ENCODE assay signal across 15 mouse cellular contexts in genomic region chr3:66325962-66326834, GRCm38 (mm10). TPM values are rescaled to one million over a fixed set of nuclear protein-coding genes. Genes with fewer than 3 reads are reported as not detected.
DNase-seq lines count a peak whose midpoint lies in the region; ATAC-seq lines count a peak whose summit lies in the region.
"Had no signal": no experiment of that assay in that cellular context is flagged by ENCODE, and none has a peak within 500 bp of the region (broad histone marks: within the 10 kb centered on the region; RNA-seq: fewer than 3 reads in every experiment).

No protein-coding gene starts in this region.

- no peaks in the 10 kb centered on the region for H3K9me3 ChIP-seq in forebrain, embryonic 14.5 days (replicated peaks; ENCODE audit: control insufficient read depth, low read length)
- no peaks in the 10 kb centered on the region for H3K9me3 ChIP-seq in midbrain, embryonic 10.5 days (replicated peaks)
- H3K9me3 ChIP-seq in kidney, embryonic 15.5 days (replicated peaks) = no peaks in the 10 kb centered on the region
- H3K9me3 ChIP-seq in heart, embryonic 10.5 days = no peaks in the 10 kb centered on the region
- H3K9me3 ChIP-seq: embryonic facial prominence, embryonic 13.5 days had no signal

- peak; percentile 22 to 31 for DNase-seq in layer of hippocampus, postnatal 14 days (ENCODE audit: low spot score in 2 of 2)
- DNase-seq in layer of hippocampus, adult 11-12 months (ENCODE audit: low spot score) = no peak
- DNase-seq in forebrain, embryonic 14.5 days (ENCODE audit: low spot score) = peak; percentile 92
- DNase-seq in midbrain, embryonic 10.5 days (ENCODE audit: low spot score) = peak; percentile 61
- peak; percentile 75 for DNase-seq in retina, postnatal 1 day
- DNase-seq in heart, embryonic 10.5 days (ENCODE audit: low spot score) = no peak
- no peak for DNase-seq in adrenal gland, postnatal 4 days (ENCODE audit: low spot score in 2 of 2)
- DNase-seq: cerebellum, adult 11-12 months; gastrocnemius, adult 2 months; kidney, adult 18-20 months; lung, postnatal 4 days had no signal

- peaks cover 18% of the 10 kb centered on the region for H3K4me1 ChIP-seq in forebrain, embryonic 14.5 days (ENCODE audit: control insufficient read depth, insufficient read depth, low read length)
- H3K4me1 ChIP-seq in midbrain, embryonic 10.5 days = peaks cover 39% of the 10 kb centered on the region
- H3K4me1 ChIP-seq in kidney, embryonic 15.5 days = no peaks in the 10 kb centered on the region
- no peaks in the 10 kb centered on the region for H3K4me1 ChIP-seq in heart, embryonic 10.5 days
- H3K4me1 ChIP-seq: embryonic facial prominence, embryonic 13.5 days had no signal

- H3K4me3 ChIP-seq in forebrain, embryonic 14.5 days (ENCODE audit: low read depth, low read length) = no peak overlapping the region
- 0 out of 2 replicates have a peak overlapping the region, but pooled peaks have one; percentile 31 for H3K4me3 ChIP-seq in midbrain, embryonic 10.5 days
- no peak overlapping the region for H3K4me3 ChIP-seq in kidney, embryonic 15.5 days (replicated peaks)
- H3K4me3 ChIP-seq in heart, embryonic 10.5 days = no peak overlapping the region
- H3K4me3 ChIP-seq: embryonic facial prominence, embryonic 13.5 days; gastrocnemius, adult 2 months had no signal

- ATAC-seq in forebrain, embryonic 14.5 days = peak; percentile 88
- ATAC-seq in kidney, embryonic 15.5 days (replicated peaks; ENCODE audit: low FRiP score) = no peak

- no peak overlapping the region for H3K9ac ChIP-seq in forebrain, embryonic 14.5 days (ENCODE audit: low read length)
- no peak overlapping the region for H3K9ac ChIP-seq in kidney, embryonic 15.5 days
- H3K9ac ChIP-seq: embryonic facial prominence, embryonic 13.5 days had no signal

- H3K36me3 ChIP-seq in forebrain, embryonic 14.5 days (ENCODE audit: control insufficient read depth, insufficient read depth, low read length) = no peaks in the 10 kb centered on the region
- H3K36me3 ChIP-seq in midbrain, embryonic 10.5 days = no peaks in the 10 kb centered on the region
- H3K36me3 ChIP-seq in kidney, embryonic 15.5 days = no peaks in the 10 kb centered on the region
- no peaks in the 10 kb centered on the region for H3K36me3 ChIP-seq in heart, embryonic 10.5 days
- H3K36me3 ChIP-seq: embryonic facial prominence, embryonic 13.5 days had no signal

- 22% methylated on average over 16 of the region's 16 CpGs for WGBS in forebrain, embryonic 14.5 days
- WGBS in midbrain, embryonic 10.5 days = 53% methylated on average over 16 of the region's 16 CpGs
- WGBS in kidney, embryonic 15.5 days = 84% methylated on average over 16 of the region's 16 CpGs
- 78% methylated on average over 16 of the region's 16 CpGs for WGBS in heart, embryonic 10.5 days

- H3K27ac ChIP-seq in forebrain, embryonic 14.5 days (ENCODE audit: low read depth, low read length) = peak overlapping the region; percentile 88
- H3K27ac ChIP-seq in midbrain, embryonic 10.5 days (replicated peaks) = peak overlapping the region; percentile 91
- H3K27ac ChIP-seq in kidney, embryonic 15.5 days = no peak overlapping the region
- H3K27ac ChIP-seq in heart, embryonic 10.5 days = no peak overlapping the region
- H3K27ac ChIP-seq: embryonic facial prominence, embryonic 13.5 days; gastrocnemius, adult 2 months had no signal

- peak overlapping the region; percentile 8; the same call in 1 of the 2 replicates for H3K4me2 ChIP-seq in forebrain, embryonic 14.5 days (ENCODE audit: low read length)
- no peak overlapping the region for H3K4me2 ChIP-seq in kidney, embryonic 15.5 days
- H3K4me2 ChIP-seq: embryonic facial prominence, embryonic 13.5 days had no signal

- H3K27me3 ChIP-seq in forebrain, embryonic 14.5 days (replicated peaks; ENCODE audit: control insufficient read depth, insufficient read depth, low read length) = no peaks in the 10 kb centered on the region
- H3K27me3 ChIP-seq in midbrain, embryonic 10.5 days (ENCODE audit: low read depth, poor library complexity, severe bottlenecking) = no peaks in the 10 kb centered on the region
- H3K27me3 ChIP-seq in kidney, embryonic 15.5 days = no peaks in the 10 kb centered on the region
- no peaks in the 10 kb centered on the region for H3K27me3 ChIP-seq in heart, embryonic 10.5 days (ENCODE audit: insufficient read depth, poor library complexity, severe bottlenecking)
- H3K27me3 ChIP-seq: embryonic facial prominence, embryonic 13.5 days had no signal

RNA-seq across cellular contexts. Expression of gene Veph1, which starts 29.6 kb away (rescaled TPM):
- 1 to 10 TPM in 1 of 2 experiments, under 1 TPM in 1; 0.97 to 1.1 TPM for total RNA-seq in layer of hippocampus, postnatal 14 days (2021)
- polyA plus RNA-seq in forebrain, embryonic 14.5 days (2014; fragmentation: Nextera tagmentation; extraction: Ambion mirVana) = 9.3 and 11.6 TPM in 2 replicates
- polyA plus RNA-seq in midbrain, embryonic 10.5 days (2016; fragmentation: Nextera tagmentation; extraction: Ambion mirVana) = 10.5 and 15.9 TPM in 2 replicates
- 12.0 and 12.8 TPM in 2 replicates for polyA plus RNA-seq in kidney, embryonic 15.5 days (2015; fragmentation: Nextera tagmentation; extraction: Ambion mirVana)
- polyA plus RNA-seq in heart, embryonic 10.5 days (2016; fragmentation: Nextera tagmentation; extraction: Ambion mirVana) = 0.89 and 1.0 TPM in 2 replicates
- 1 to 10 TPM in 1 of 2 experiments, under 1 TPM in 1; 0.20 to 5.0 TPM for total RNA-seq in adrenal gland, postnatal 4 days (2021)
- total RNA-seq: gastrocnemius, adult 2 months; neutrophil, adult 5-6 weeks had no signal
- polyA plus RNA-seq: small intestine, adult 2 months had no signal

Comparison
In these comparisons a context has a peak if more than half of its experiments do, and no peak if none do; other contexts are left out.
1. DNase-seq: peak in layer of hippocampus, postnatal 14 days (2 of 2), forebrain, embryonic 14.5 days (single experiment), midbrain, embryonic 10.5 days (single experiment) and retina, postnatal 1 day (single experiment); none in layer of hippocampus, adult 11-12 months (single experiment), heart, embryonic 10.5 days (single experiment) and adrenal gland, postnatal 4 days (0 of 2).
2. H3K27ac ChIP-seq: peak in forebrain, embryonic 14.5 days (single experiment) and midbrain, embryonic 10.5 days (single experiment); none in kidney, embryonic 15.5 days (single experiment) and heart, embryonic 10.5 days (single experiment).